Mouse (Mus musculus) adrenal gland (tissue): Measurements from ENCODE around the gene Cnnm2.

ENCODE experiments used
- intact Hi-C: fragments of 180-260 bp; cut with DNase I; formaldehyde crosslinking; loops from one replicate; pipeline ENCODE4 v1.15.1; 2025

The Cnnm2 gene

DNA sequence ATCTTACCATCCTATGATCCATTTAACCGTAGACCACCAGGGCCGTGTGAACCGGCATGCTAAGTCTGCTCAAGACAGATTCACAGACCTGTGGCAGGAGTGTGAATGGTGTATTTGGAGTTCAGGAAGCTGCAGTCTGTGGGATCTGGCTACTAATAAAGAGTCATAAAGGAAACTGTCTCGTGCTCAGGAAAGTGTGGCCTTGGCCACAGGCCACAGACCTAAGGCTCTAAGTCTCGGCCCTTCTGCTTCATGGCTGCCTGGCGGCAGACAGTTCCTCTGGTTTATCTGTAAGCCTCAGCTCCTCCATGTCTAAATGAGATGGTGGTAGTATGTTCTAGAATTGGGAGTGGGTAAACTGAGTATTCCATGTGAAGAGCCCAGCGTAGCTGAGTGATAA lies 30.0 kb downstream of the Cnnm2 start:
- intact Hi-C loops: no loop called here

DNA sequence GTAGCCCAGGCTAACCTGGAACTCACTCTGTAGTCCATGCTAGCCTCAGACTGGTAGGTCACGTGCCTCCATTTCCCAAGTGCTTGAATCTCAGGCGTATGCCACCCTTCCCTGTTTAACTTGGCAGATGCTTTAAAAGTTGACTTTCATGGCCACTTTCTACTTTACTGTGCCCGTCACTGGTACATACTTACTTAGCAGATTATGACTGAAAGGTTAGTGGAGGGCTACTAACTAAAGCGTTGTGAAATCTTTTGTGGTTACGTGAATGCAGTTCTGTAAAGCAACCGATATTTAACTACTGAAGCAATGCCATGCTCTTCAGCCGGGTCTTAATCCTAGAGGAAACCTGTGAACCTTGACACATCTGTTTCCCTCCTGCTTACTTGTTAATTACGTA lies 30.5 kb downstream of the Cnnm2 start:
- intact Hi-C loops: no loop called here

DNA sequence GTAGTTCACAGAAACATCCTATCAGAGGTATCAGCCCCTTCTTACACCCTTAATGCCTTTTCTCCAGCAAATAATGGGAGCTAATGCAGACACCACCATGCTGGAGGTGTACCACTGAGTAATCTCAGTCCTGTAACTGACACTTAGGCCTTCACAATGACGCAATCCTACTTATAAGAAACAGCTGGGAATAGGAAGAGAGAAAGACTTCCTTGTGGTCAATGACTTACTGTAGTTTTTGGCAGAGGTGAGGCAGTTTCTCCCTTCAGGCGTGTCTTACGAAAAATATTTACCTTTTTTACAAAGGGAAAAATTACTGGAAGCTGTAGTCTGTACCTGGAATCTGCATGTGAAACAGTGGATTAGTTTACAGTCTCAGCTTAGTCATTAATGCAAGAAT lies 31.1 kb downstream of the Cnnm2 start:
- intact Hi-C loops: no loop called here

DNA sequence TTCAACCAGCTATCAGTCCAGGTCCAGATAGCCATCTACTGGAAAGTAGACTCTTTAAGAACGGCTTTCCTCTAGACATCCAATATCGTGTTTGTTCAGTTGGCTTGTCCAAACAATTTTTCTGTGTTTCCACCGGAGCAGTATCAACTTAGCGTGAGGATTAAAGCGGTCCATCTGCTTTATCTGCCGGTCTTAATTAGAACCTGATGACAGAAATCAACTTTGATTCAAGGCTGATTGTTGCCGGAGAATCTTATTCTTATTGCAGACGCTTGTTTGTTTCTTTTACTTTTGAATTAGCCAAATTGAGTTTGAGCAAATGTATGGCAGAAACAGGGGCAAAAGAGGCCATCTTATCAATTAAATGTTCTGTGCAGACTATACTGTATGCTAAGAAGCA lies 32.8 kb downstream of the Cnnm2 start:
- intact Hi-C loops: no loop called here

DNA sequence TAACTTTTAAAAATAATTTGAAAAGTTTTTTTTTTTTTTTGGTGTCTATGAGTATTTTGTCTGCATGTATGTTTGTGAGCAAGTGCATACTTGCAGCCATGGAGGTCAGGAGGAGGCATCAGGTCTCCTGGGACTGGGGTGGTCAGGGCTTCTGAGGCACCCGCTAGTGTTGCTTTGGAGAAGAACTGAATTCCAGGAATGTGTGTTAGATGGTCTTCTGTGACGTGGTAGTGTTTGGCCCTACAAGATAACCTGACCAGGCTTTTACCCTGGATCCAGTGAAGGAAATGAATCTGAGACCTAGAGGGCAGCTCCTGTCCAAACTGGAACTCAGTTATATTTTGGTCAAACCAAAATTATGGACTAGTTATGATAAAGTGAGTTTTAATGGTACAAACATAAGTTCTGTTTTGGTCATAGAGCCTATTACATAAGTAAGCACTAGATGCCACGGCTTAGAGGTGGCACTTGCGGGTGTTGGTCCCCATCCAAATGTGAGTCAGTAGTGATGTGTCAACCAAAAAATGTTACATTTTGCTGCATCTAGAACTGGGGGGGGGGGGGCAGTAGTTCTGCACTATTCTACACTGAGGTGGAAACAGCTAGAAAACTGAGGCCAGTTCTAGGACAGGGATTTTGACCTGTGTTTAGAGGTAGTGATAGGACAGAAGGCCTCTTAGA lies 38.6 kb downstream of the Cnnm2 start:
- intact Hi-C loops: loop anchor here (5.0 kb wide), 1 partner anchor 38 kb away; the partner anchor contains the start of gene Cnnm2

- intact Hi-C loops: loop anchor here (5.0 kb wide), 1 partner anchor 39 kb away; the partner anchor contains the start of gene Cnnm2
Measured at GRCm38 (mm10) chr19:46801492-46801891, 40.1 kb downstream of the Cnnm2 start.

DNA sequence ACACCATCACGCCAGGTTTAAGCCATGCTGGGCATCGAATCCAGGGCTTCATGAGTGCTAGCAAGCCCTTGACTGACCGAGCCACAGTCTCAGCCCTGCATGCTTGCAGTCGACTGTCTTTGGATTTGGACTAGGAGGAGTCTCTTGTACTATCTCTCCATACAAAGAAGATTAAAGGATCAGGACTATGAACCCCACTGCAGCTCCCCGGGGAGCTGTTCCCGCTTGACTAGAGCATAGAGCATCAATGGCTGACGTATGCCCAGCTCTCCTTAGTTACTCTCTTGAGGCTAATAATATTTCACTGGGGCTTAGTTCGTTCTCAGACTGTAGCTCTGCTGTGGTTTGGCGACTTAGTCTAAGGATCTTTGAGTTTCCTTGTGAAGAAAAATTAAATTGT lies 40.9 kb downstream of the Cnnm2 start:
- intact Hi-C loops: loop anchor here (5.0 kb wide), 1 partner anchor 40 kb away; the partner anchor contains the start of gene Cnnm2

- intact Hi-C loops: loop anchor here (5.0 kb wide), 1 partner anchor 41 kb away; the partner anchor contains the start of gene Cnnm2
Measured at GRCm38 (mm10) chr19:46803732-46804131, 42.3 kb downstream of the Cnnm2 start.

- intact Hi-C loops: loop anchor here (5.0 kb wide), 1 partner anchor 42 kb away; the partner anchor contains the start of gene Cnnm2
Measured at GRCm38 (mm10) chr19:46804751-46805150, 43.4 kb downstream of the Cnnm2 start.

DNA sequence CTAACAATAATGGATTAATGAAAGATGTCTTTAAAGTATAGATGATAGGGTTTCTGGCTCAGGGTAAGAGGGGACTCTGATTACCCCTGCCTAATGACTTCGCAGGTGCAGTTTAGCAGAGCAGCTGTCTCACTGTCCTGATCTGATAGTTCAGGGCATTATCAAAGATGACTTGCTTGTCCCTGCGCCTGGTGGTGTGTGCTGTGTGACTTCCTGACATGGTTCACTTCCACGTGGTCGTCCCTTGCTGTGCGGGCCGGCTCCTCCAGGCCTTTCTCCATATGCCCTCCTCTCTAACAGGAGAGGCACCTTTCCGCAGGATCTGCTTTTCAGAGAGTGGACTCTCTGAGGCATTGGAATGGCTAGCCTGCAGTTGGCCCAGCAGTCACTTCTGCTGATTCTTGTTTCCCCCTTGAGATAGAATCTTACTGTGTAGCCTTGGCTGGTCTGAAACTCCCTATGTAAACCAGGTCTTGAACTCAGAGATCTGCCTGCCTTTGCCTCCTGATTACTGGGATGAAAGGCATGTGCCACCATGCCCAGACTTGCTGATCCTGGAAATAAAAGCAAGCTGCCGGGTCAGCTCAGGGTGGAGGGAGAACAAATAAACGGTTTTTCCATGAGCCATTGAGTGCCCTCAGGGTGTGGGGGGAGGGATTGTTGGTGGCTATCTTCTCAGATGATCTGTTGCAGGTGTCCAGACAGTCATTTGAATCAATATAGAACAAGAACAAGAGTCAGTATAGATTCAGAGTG lies 44.7 kb downstream of the Cnnm2 start:
- intact Hi-C loops: no loop called here

DNA sequence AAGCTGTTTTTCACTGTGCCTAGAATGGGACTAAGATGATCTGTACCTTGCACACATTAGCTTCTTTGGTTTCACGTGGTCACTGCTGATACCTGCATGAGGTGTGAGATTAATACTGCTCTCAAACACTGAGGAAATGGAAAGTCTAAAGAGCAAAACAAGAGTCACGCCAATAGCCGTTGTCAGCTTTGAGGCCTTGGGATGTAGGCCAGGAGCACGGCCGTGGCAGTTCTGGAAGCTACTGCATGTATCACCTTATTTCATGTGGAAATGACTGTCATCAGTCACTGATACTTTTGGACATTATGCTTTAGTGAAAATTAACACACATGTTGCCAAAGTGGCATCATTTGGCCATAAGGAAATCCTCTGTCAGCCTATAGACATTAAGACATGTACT lies 46.9 kb downstream of the Cnnm2 start:
- intact Hi-C loops: no loop called here

GRCm38 (mm10) chr19:46809031-46809430 lies 47.6 kb downstream of the Cnnm2 start:
- intact Hi-C loops: no loop called here

GRCm38 (mm10) chr19:46819276-46819675 lies 57.9 kb downstream of the Cnnm2 start:
- intact Hi-C loops: no loop called here

- intact Hi-C loops: no loop called here
Measured at GRCm38 (mm10) chr19:46822491-46822890, 61.1 kb downstream of the Cnnm2 start.

DNA sequence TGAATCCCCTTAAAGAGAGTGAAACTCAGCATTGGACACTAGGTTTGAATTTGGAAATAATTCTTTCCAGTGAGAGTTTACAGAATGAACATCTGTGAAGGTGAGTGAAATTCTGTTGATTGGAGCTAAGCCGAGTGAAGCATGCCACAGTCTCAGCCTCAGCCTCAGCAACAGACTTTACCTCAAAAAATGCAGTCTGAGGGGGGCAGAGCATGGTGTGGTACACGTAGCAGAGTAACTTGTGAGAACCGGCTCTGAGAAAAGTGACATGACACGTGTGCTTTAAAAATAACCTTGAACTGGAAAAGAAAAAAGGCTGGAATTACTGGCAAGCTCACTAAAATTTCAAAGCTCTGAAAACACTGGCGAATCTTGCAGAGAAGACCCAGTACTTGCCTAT lies 62.4 kb downstream of the Cnnm2 start:
- intact Hi-C loops: no loop called here

DNA sequence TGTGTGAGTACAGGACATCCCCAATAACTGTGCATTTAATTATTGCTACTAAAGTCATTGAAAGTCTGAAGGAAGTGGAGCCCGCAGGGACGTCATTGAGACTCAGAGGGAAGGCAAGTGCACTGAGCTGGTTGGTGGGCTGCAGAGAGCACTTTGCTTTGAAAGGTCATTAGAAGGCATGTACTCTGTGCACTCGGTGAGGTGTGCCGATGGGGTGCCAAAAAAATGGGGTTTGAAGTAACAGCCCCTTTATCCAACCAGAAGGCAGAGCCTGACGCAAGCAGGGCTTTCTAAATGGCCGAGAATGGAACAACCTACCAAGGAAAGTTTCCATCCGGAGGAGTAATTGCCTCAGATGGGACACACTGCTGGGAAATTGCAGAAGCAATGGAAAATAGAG lies 63.5 kb downstream of the Cnnm2 start:
- intact Hi-C loops: no loop called here

- intact Hi-C loops: no loop called here
Measured at GRCm38 (mm10) chr19:46827654-46828165, 66.3 kb downstream of the Cnnm2 start.

DNA sequence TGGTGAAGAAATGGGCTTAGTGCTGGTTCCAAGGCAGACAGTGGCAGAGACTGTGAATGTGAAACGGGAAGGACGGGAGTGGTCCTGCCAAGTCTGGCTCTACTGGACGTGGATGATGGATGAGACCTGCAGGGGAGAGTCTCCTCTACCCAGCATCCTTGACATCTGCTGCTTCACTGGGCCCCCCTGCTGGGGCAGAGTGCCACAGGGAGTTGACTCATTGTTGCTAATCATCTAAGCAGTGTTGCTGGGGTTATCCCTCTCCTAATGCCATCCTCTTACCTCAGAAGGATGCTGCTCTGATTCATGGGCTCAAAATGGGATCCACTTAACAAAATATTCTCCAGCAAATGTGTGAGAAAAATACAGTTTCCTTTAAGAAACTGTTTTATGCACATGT lies 67.6 kb downstream of the Cnnm2 start:
- intact Hi-C loops: no loop called here

GRCm38 (mm10) chr19:46831381-46831780 lies 70.0 kb downstream of the Cnnm2 start:
- intact Hi-C loops: no loop called here

DNA sequence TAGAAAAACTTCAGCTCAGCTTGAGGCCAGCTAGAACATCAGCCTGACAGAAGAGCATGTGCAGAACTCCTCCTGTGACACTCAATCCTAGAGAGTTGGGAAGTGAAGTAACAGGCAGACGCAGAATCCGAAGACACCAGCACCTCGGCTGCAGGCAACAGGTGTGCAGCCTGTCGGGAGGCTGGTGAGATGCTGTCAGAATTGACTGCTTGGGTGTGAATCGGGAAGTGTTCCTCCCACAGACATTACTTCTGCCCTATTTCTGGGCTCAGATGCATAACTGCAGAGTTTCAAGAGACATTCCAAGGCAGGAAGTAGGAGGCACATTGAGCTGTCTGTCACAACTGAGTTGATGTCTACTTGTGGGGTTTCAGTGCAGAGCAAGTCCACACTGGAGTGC lies 72.9 kb downstream of the Cnnm2 start:
- intact Hi-C loops: no loop called here

- intact Hi-C loops: no loop called here
Measured at GRCm38 (mm10) chr19:46835339-46835738, 73.9 kb downstream of the Cnnm2 start.

DNA sequence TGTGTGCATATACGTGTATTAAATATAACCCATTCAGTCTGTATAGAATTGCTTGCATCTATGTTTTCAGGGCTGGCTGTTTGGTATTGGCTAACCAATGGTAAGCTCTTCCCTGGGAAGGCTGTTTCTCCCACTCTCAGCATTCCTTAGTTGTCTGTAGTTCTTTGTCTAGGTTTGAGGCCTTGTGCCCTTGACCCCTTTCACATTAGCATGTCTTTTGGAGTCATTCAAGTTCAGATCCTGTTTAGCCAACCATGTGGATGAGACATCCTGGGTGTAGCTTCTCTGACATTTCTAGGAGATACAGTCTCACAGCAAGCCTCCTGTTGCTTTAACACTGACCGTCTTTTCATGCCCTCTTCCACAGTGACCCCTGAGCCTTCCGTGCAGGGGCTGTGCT lies 74.7 kb downstream of the Cnnm2 start:
- intact Hi-C loops: no loop called here
